Mouse (Mus musculus): ENCODE measurements around the gene Sh3glb1. TPM values are rescaled to one million over a fixed set of nuclear protein-coding genes. Genes with fewer than 3 reads are reported as not detected.
"Not testable (repeated sequence)": the region's sequence is repeated elsewhere in the genome, so short reads cannot be mapped to it uniquely, and the experiment has no call there.

Sh3glb1 gene
- polyA plus RNA-seq (2015; fragmentation: Nextera tagmentation; extraction: Ambion mirVana) = 158 and 162 TPM in 2 replicates

- DNase-seq (ENCODE audit: low spot score) = peak; percentile 93
Observed at GRCm38 (mm10) chr3:144719901-144720747, at the start of gene Sh3glb1. Gene Sh3glb1 (minus strand): TSS chr3:144720335.

GRCm38 (mm10) chr3:144765161-144765560 lies 45.0 kb upstream of the Sh3glb1 start:
- DNase-seq (ENCODE audit: low spot score) = no peak

- no peak for DNase-seq (ENCODE audit: low spot score)
Observed at GRCm38 (mm10) chr3:144761454-144761853, 41.3 kb upstream of the Sh3glb1 start.

GRCm38 (mm10) chr3:144760592-144761309 lies 40.6 kb upstream of the Sh3glb1 start, which contains the start of gene Clca3a1:
Gene Clca3a1 (minus strand): TSS chr3:144760977.
- DNase-seq (ENCODE audit: low spot score) = no peak

- DNase-seq (ENCODE audit: low spot score) = no peak
Observed at GRCm38 (mm10) chr3:144759719-144760118, 39.6 kb upstream of the Sh3glb1 start.

GRCm38 (mm10) chr3:144756103-144756502 lies 36.0 kb upstream of the Sh3glb1 start:
- DNase-seq (ENCODE audit: low spot score) = not testable (repeated sequence)

- DNase-seq (ENCODE audit: low spot score) = peak; percentile 11
Observed at GRCm38 (mm10) chr3:144753120-144753519, 33.0 kb upstream of the Sh3glb1 start.

GRCm38 (mm10) chr3:144749062-144749963 lies 29.2 kb upstream of the Sh3glb1 start:
- DNase-seq (ENCODE audit: low spot score) = not testable (repeated sequence)

- DNase-seq (ENCODE audit: low spot score) = not testable (repeated sequence)
Observed at GRCm38 (mm10) chr3:144747706-144748105, 27.6 kb upstream of the Sh3glb1 start.

- DNase-seq (ENCODE audit: low spot score) = not testable (repeated sequence)
Observed at GRCm38 (mm10) chr3:144738396-144738795, 18.3 kb upstream of the Sh3glb1 start.

GRCm38 (mm10) chr3:144736831-144737230 lies 16.7 kb upstream of the Sh3glb1 start:
- DNase-seq (ENCODE audit: low spot score) = no peak

- DNase-seq (ENCODE audit: low spot score) = peak; percentile 39
Observed at GRCm38 (mm10) chr3:144723455-144723854, 3.3 kb upstream of the Sh3glb1 start.

- not testable (repeated sequence) for DNase-seq (ENCODE audit: low spot score)
Observed at GRCm38 (mm10) chr3:144722566-144722965, 2.4 kb upstream of the Sh3glb1 start.

- no peak for DNase-seq (ENCODE audit: low spot score)
Observed at GRCm38 (mm10) chr3:144721860-144722256, 1.7 kb upstream of the Sh3glb1 start.

- DNase-seq (ENCODE audit: low spot score) = no peak
Observed at GRCm38 (mm10) chr3:144721077-144721859, 1.1 kb upstream of the Sh3glb1 start.

GRCm38 (mm10) chr3:144719088-144719900 lies 841 bp downstream of the Sh3glb1 start:
- DNase-seq (ENCODE audit: low spot score) = peak; percentile 74

- peak; percentile 12 for DNase-seq (ENCODE audit: low spot score)
Observed at GRCm38 (mm10) chr3:144718706-144719087, 1.4 kb downstream of the Sh3glb1 start.

- no peak for DNase-seq (ENCODE audit: low spot score)
Observed at GRCm38 (mm10) chr3:144717835-144718234, 2.3 kb downstream of the Sh3glb1 start.

GRCm38 (mm10) chr3:144717121-144717520 lies 3.0 kb downstream of the Sh3glb1 start:
- DNase-seq (ENCODE audit: low spot score) = no peak

Data from thymus, postnatal 0 days (tissue).